Mouse (Mus musculus) thymus, postnatal 36 days (tissue): Measurements from ENCODE around the gene D730048I06Rik.
"Not testable (repeated sequence)": the region's sequence is repeated elsewhere in the genome, so short reads cannot be mapped to it uniquely, and the experiment has no call there.

Experiments used
- DNase-seq, 2 experiments: peaks; one replicate each; pipeline ENCODE4 v3.0.0; 2022; ENCODE audit warnings: mixed read lengths in 2 of 2

D730048I06Rik gene

GRCm38 (mm10) chr9:35790001-35790400 is at the start of gene D730048I06Rik, which contains the start of gene Gm27235:
Gene D730048I06Rik, minus strand, starts transcription at chr9:35790112.
Gene Gm27235, minus strand, starts transcription at chr9:35790101.
- no peak for DNase-seq

GRCm38 (mm10) chr9:35817881-35818280 is 28.0 kb upstream of the D730048I06Rik start:
- DNase-seq = not testable (repeated sequence)

- no peak for DNase-seq
Observed at GRCm38 (mm10) chr9:35798146-35798545, 8.2 kb upstream of the D730048I06Rik start.

GRCm38 (mm10) chr9:35778009-35778408 is 11.9 kb downstream of the D730048I06Rik start, which contains the start of gene Gm17727:
Gene Gm17727, minus strand, starts transcription at chr9:35778109.
- no peak for DNase-seq

DNA sequence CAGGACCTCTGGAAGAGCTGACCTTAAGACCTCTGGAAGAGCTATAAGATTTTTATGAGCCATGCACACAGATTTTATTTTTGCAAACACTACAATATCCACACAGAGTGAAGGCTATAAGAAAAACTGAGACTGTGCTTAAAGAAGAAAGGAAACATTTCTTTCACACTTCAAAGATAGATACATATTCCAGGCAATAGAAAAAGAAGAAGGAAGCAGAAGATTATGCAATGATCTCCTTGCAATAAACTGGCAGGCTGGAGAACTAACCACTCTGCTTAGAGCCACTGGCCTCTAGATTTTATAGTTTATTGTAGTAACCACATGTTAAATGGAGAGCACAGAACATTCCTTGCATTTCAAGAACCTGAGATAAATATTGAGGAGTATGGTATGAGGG is 33.1 kb downstream of the D730048I06Rik start:
- no peak for DNase-seq

DNA sequence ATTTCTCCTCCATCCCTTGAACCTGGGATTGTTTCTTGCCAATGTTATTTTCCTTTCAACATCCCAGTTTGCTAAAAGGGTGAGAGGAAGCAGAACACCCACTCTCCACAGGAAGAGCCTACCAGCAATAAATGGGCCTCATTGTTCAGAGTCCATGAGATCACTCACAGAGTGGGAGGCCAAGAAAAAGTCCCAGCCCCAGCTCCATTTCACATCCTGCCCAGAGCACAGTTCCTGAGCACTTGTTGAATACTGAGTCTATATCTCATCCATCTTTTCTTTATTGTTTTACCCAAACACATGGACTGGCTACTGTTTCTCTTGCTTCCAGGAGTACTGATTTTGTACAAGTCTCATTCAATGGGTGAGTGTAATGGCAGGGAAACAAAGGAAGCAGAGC is 49.2 kb downstream of the D730048I06Rik start, which contains the start of gene Gm17677:
Gene Gm17677, plus strand, starts transcription at position 301 of the 400 bp plus-strand sequence.
- DNase-seq = no peak
